Mouse (Mus musculus): Measurements from ENCODE around the gene Lst1. TPM values are rescaled to one million over a fixed set of nuclear protein-coding genes. Genes with fewer than 3 reads are reported as not detected.

Lst1 gene
- total and polyA plus RNA-seq, 3 experiments, result 15.2 to 29.0 TPM; not detected in 1

- no peaks in the 10 kb centered on the region for H3K27me3 ChIP-seq (ENCODE audit: control insufficient read depth in 1 of 2, insufficient read depth in 2 of 2, low read length in 2 of 2)
- peak overlapping the region; percentile 29 for H3K27ac ChIP-seq (ENCODE audit: control insufficient read depth, low read depth, low read length)
- TF ChIP-seq ZNF384 (IDR thresholded peaks at IDR 0.05; ENCODE audit: low read depth, low read length) (peak; percentile 95), MXI1 (IDR thresholded peaks at IDR 0.05; ENCODE audit: low read depth, low read length) (no peak), ZKSCAN1 (IDR thresholded peaks at IDR 0.05; ENCODE audit: low read depth, low read length) (no peak; the same call in 1 of the 2 replicates), JUND (IDR thresholded peaks at IDR 0.05; ENCODE audit: low read depth, low read length) (no peak), TAL1 (IDR thresholded peaks at IDR 0.05; ENCODE audit: low read length) (no peak), RCOR1 (IDR thresholded peaks at IDR 0.05; ENCODE audit: low read depth, low read length) (no peak), EP300 (IDR thresholded peaks at IDR 0.05; ENCODE audit: low read depth in 1 of 2, low read length in 2 of 2) (peak in 1 of 2 experiments; percentile 10; a peak in 1 of 4 replicates), ETS1 (IDR thresholded peaks at IDR 0.05; ENCODE audit: low read depth, low read length) (peak; percentile 25; the same call in 1 of the 2 replicates), CTCF (IDR thresholded peaks at IDR 0.05 in 2 of 3, conservative IDR thresholded peaks at IDR 0.05 in 1 of 3; ENCODE audit: control insufficient read depth in 1 of 3, insufficient read depth in 1 of 3, low read depth in 2 of 3, low read length in 3 of 3, poor library complexity in 1 of 3, severe bottlenecking in 1 of 3) (no peak), MYB (IDR thresholded peaks at IDR 0.05; ENCODE audit: low read depth, low read length) (no peak), ZMIZ1 (IDR thresholded peaks at IDR 0.05; ENCODE audit: low read depth, low read length) (no peak), MAZ (IDR thresholded peaks at IDR 0.05; ENCODE audit: low read depth, low read length) (no peak), NRF1 (IDR thresholded peaks at IDR 0.05; ENCODE audit: insufficient read depth, low read depth, low read length, poor library complexity, severe bottlenecking) (no peak), USF1 (IDR thresholded peaks at IDR 0.05; ENCODE audit: low read depth, low read length) (no peak), SMC3 (IDR thresholded peaks at IDR 0.05; ENCODE audit: low read depth, low read length) (no peak), GATA1 (IDR thresholded peaks at IDR 0.05; ENCODE audit: low read depth, low read length) (peak; percentile 73), GABPA (IDR thresholded peaks at IDR 0.05; ENCODE audit: low read depth, low read length) (no peak)
- H3K79me2 ChIP-seq (ENCODE audit: control insufficient read depth, insufficient read depth, low read length, poor library complexity), result no peaks in the 10 kb centered on the region
- H3K36me3 ChIP-seq (ENCODE audit: control insufficient read depth in 1 of 2, insufficient read depth in 2 of 2, low read length in 2 of 2), result peaks cover 0 to 15% of the 10 kb centered on the region in 2 experiments; a peak in 2 of 4 replicates
- H3K9me3 ChIP-seq (replicated peaks; ENCODE audit: insufficient read depth, low read length), result no peaks in the 10 kb centered on the region
- H3K4me3 ChIP-seq (ENCODE audit: control insufficient read depth in 1 of 2, insufficient read depth in 1 of 2, low read depth in 2 of 2, low read length in 2 of 2), result no peak overlapping the region
- peak overlapping the region; percentile 12; the same call in 1 of the 2 replicates for H3K9ac ChIP-seq (ENCODE audit: control insufficient read depth, low read depth, low read length, poor library complexity, severe bottlenecking)
- H3K4me1 ChIP-seq (ENCODE audit: control insufficient read depth in 1 of 2, insufficient read depth in 2 of 2, low read length in 2 of 2), result peaks cover 12 to 22% of the 10 kb centered on the region in 2 experiments
- peak; percentile 64 for DNase-seq (ENCODE audit: low read depth, low spot score)
These were observed 13.8 kb downstream of the Lst1 start for GRCm38 (mm10) chr17:35174201-35174977.

- TF ChIP-seq USF2 (IDR thresholded peaks at IDR 0.05; ENCODE audit: borderline replicate concordance in 1 of 2, insufficient read depth in 1 of 2, low read depth in 1 of 2, low read length in 2 of 2) (no peak), EP300 (IDR thresholded peaks at IDR 0.05; ENCODE audit: low read depth in 1 of 2, low read length in 2 of 2) (no peak), BHLHE40 (IDR thresholded peaks at IDR 0.05; ENCODE audit: borderline replicate concordance, low read depth, low read length) (no peak), USF1 (IDR thresholded peaks at IDR 0.05; ENCODE audit: low read depth, low read length) (no peak), CHD2 (IDR thresholded peaks at IDR 0.05; ENCODE audit: low read length) (no peak), E2F4 (IDR thresholded peaks at IDR 0.05; ENCODE audit: borderline replicate concordance, low read depth, low read length) (no peak), TCF12 (IDR thresholded peaks at IDR 0.05; ENCODE audit: low read depth, low read length) (no peak), MXI1 (IDR thresholded peaks at IDR 0.05; ENCODE audit: low read depth, low read length) (no peak), MYB (IDR thresholded peaks at IDR 0.05; ENCODE audit: low read depth, low read length) (no peak), CTCF (IDR thresholded peaks at IDR 0.05 in 2 of 3, conservative IDR thresholded peaks at IDR 0.05 in 1 of 3; ENCODE audit: control insufficient read depth in 1 of 3, insufficient read depth in 1 of 3, low read depth in 2 of 3, low read length in 3 of 3, poor library complexity in 1 of 3, severe bottlenecking in 1 of 3) (no peak), NELFE (IDR thresholded peaks at IDR 0.05; ENCODE audit: low read depth, low read length) (no peak)
- Histone ChIP-seq H3K79me2 (ENCODE audit: control insufficient read depth, insufficient read depth, low read length, poor library complexity) (no peaks in the 10 kb centered on the region), H3K4me1 (ENCODE audit: control insufficient read depth in 1 of 2, insufficient read depth in 2 of 2, low read length in 2 of 2) (peaks cover 12 to 22% of the 10 kb centered on the region in 2 experiments), H3K9me3 (replicated peaks; ENCODE audit: insufficient read depth, low read length) (no peaks in the 10 kb centered on the region), H3K36me3 (ENCODE audit: control insufficient read depth in 1 of 2, insufficient read depth in 2 of 2, low read length in 2 of 2) (peaks cover 0 to 15% of the 10 kb centered on the region in 2 experiments; a peak in 2 of 4 replicates), H3K9ac (ENCODE audit: control insufficient read depth, low read depth, low read length, poor library complexity, severe bottlenecking) (peak overlapping the region; percentile 3), H3K27ac (ENCODE audit: control insufficient read depth, low read depth, low read length) (peak overlapping the region; percentile 29), H3K27me3 (ENCODE audit: control insufficient read depth in 1 of 2, insufficient read depth in 2 of 2, low read length in 2 of 2) (no peaks in the 10 kb centered on the region), H3K4me3 (ENCODE audit: control insufficient read depth in 1 of 2, insufficient read depth in 1 of 2, low read depth in 2 of 2, low read length in 2 of 2) (no peak overlapping the region; a peak in 1 of 4 replicates)
- no peak for DNase-seq (ENCODE audit: low read depth, low spot score)
These were observed 14.9 kb downstream of the Lst1 start for GRCm38 (mm10) chr17:35173329-35173728.

All from MEL (cell line).